In the genomic region with DNA sequence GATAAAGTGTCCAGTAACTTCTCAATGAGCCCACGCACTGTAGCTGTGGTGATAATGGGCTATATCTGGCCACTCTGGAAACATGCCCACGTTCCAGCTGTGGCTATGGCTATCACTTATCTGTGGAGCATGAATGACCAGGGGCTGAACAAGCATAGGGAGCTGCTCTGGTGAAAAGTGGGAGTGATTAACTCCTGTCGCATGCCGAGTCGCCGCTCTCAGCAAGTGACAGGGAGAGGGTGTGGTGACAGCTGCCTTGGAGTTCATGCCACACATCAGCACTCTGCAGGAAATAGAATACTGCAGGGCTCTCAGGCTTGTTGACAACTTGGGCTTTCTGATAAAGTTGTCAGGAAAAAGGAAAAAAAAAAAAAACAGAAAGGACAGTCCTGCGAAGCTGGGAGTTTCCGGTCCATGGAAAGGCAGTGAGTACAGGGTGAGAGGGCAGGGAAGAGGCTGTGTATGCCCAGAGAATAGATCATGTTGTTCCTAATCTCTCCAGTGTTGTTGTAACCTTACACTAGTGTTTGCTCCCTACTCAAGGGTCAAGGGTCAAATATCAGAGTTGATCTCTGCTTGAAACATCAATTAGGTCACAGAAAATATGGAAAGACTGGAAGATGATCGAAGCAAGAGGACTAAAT, we compare ENCODE assay signal across 15 mouse cellular contexts. TPM values are rescaled to one million over a fixed set of nuclear protein-coding genes. Genes with fewer than 3 reads are reported as not detected.
DNase-seq lines count a peak whose midpoint lies in the region; ATAC-seq lines count a peak whose summit lies in the region.
"Had no signal": no experiment of that assay in that cellular context is flagged by ENCODE, and none has a peak within 500 bp of the region (broad histone marks: within the 10 kb centered on the region; RNA-seq: fewer than 3 reads in every experiment).

No protein-coding gene starts in this region.

- ATAC-seq in liver, embryonic 16.5 days (ENCODE audit: low read depth), result peak; percentile 53
- no peak for ATAC-seq in inflammation-experienced regulatory T-cells, adult 6 months
- no peak for ATAC-seq in cerebellum, adult (ENCODE audit: insufficient number of reproducible peaks, low FRiP score, low TSS enrichment)
- ATAC-seq: hindbrain, embryonic 16.5 days had no signal

- no peaks in the 10 kb centered on the region; the same call in 1 of the 2 replicates for H3K27me3 ChIP-seq in liver, embryonic 16.5 days (ENCODE audit: control insufficient read depth, insufficient read depth, low read depth, low read length)
- H3K27me3 ChIP-seq: embryonic facial prominence, embryonic 15.5 days had no signal

- no peak overlapping the region for H3K4me2 ChIP-seq in liver, embryonic 16.5 days (ENCODE audit: low read depth, low read length)
- H3K4me2 ChIP-seq: embryonic facial prominence, embryonic 15.5 days had no signal

- H3K36me3 ChIP-seq in liver, embryonic 16.5 days (ENCODE audit: control insufficient read depth, insufficient read depth), result no peaks in the 10 kb centered on the region
- H3K36me3 ChIP-seq: embryonic facial prominence, embryonic 15.5 days; G1E had no signal

- H3K4me1 ChIP-seq in liver, embryonic 16.5 days (ENCODE audit: control insufficient read depth, low read depth, low read length), result no peaks in the 10 kb centered on the region; the same call in 1 of the 2 replicates

- intact Hi-C loops in heart, postnatal 14 days (cut with DNase I), result no loop called here

- no peak overlapping the region for H3K27ac ChIP-seq in liver, embryonic 16.5 days (ENCODE audit: low read length)
- H3K27ac ChIP-seq: embryonic facial prominence, embryonic 15.5 days had no signal

- no peak overlapping the region for H3K4me3 ChIP-seq in liver, embryonic 16.5 days (ENCODE audit: low read depth, low read length)
- H3K4me3 ChIP-seq: embryonic facial prominence, embryonic 15.5 days had no signal

- no peaks in the 10 kb centered on the region for H3K9me3 ChIP-seq in liver, embryonic 16.5 days (replicated peaks; ENCODE audit: control insufficient read depth, low read length)
- H3K9me3 ChIP-seq: embryonic facial prominence, embryonic 15.5 days; G1E had no signal

- peak; percentile 41 for DNase-seq in embryo, embryonic 10 days (ENCODE audit: low spot score)
- no peak for DNase-seq in embryo, embryonic 10.5 days (ENCODE audit: low spot score)
- peak; percentile 98 for DNase-seq in heart, adult 11 months
- peak; percentile 61 to 77 for DNase-seq in heart, postnatal 14 days
- DNase-seq in adrenal gland, postnatal 36 days, result no peak
- DNase-seq: adrenal gland, adult 2 months; cerebellum, adult 11 months; layer of hippocampus, postnatal 36 days; thymus, postnatal 4 days had no signal

- H3K9ac ChIP-seq in liver, embryonic 16.5 days (ENCODE audit: low read depth, low read length), result no peak overlapping the region
- H3K9ac ChIP-seq: embryonic facial prominence, embryonic 15.5 days had no signal

- 14% methylated on average over 9 of the region's 9 CpGs for WGBS in liver, embryonic 16.5 days (ENCODE audit: insufficient replicate concordance)

RNA-seq across cellular contexts. Expression of a gene that starts 30.6 kb away (rescaled TPM):
- 10 to 100 TPM; 47.8 to 58.0 TPM for total RNA-seq in heart, postnatal 14 days (2021)
- 84.4 and 93.5 TPM in 2 replicates for polyA plus RNA-seq in liver, embryonic 16.5 days (2015; fragmentation: Nextera tagmentation; extraction: Ambion mirVana)
- polyA plus RNA-seq in inflammation-experienced regulatory T-cells, adult 6 months (2017; shearing (Covaris generic)), result 100 to 1,000 TPM; 148 to 161 (median 160) TPM
- total RNA-seq in adrenal gland, postnatal 36 days (2021), result 10 to 100 TPM; 34.1 to 36.5 TPM

RNA-seq across cellular contexts. Expression of a gene that starts 30.7 kb away (rescaled TPM):
- total RNA-seq in heart, postnatal 14 days (2021), result 10 to 100 TPM; 10.4 to 10.9 TPM
- polyA plus RNA-seq in liver, embryonic 16.5 days (2015; fragmentation: Nextera tagmentation; extraction: Ambion mirVana), result 4.7 and 5.3 TPM in 2 replicates
- polyA plus RNA-seq in inflammation-experienced regulatory T-cells, adult 6 months (2017; shearing (Covaris generic)), result 10 to 100 TPM in 2 of 3 experiments, 1 to 10 TPM in 1; 9.5 to 15.4 (median 13.3) TPM
- total RNA-seq in adrenal gland, postnatal 36 days (2021), result 10 to 100 TPM; 13.6 to 18.1 TPM

Comparison
In these comparisons a context has a peak if more than half of its experiments do, and no peak if none do; other contexts are left out.
1. DNase-seq: peak in embryo, embryonic 10 days (single experiment), heart, adult 11 months (single experiment) and heart, postnatal 14 days (2 of 2); none in embryo, embryonic 10.5 days (single experiment) and adrenal gland, postnatal 36 days (0 of 2).